Mouse (Mus musculus) liver, embryonic 13.5 days (tissue): ENCODE results near the gene Epp13. TPM values are rescaled to one million over a fixed set of nuclear protein-coding genes. Genes with fewer than 3 reads are reported as not detected.
"Not testable (repeated sequence)": the region's sequence is repeated elsewhere in the genome, so short reads cannot be mapped to it uniquely, and the experiment has no call there.

ENCODE experiments used
- ATAC-seq: fragments of 200-750 bp; cut with Nextera tagmentation; 2 replicates; pipeline ENCODE4 v1.8.0; 2017; ENCODE audit warnings: low read depth, mild to moderate bottlenecking, moderate number of reproducible peaks, moderate library complexity
- DNase-seq: peaks from one replicate; pipeline ENCODE4 v3.0.0; 2022
- H3K27ac ChIP-seq: fragments of 300-500 bp; sonication (generic); 2 replicates; pipeline ENCODE4 v1.5.1; 2015; ENCODE audit warnings: moderate library complexity, mild to moderate bottlenecking, inconsistent platforms
- H3K27me3 ChIP-seq: fragments of 300-500 bp; sonication (generic); 2 replicates; pipeline ENCODE4 v1.6.1; 2015; ENCODE audit warnings: mild to moderate bottlenecking, inconsistent platforms
- H3K36me3 ChIP-seq: fragments of 300-500 bp; sonication (generic); 2 replicates; pipeline ENCODE4 v1.6.1; 2015; ENCODE audit warnings: mild to moderate bottlenecking, inconsistent platforms
- H3K4me1 ChIP-seq: fragments of 300-500 bp; sonication (generic); replicated peaks from 2 replicates; pipeline ENCODE4 v1.6.1; 2015; ENCODE audit warnings: inconsistent platforms
- H3K4me2 ChIP-seq: fragments of 300-500 bp; sonication (generic); 2 replicates; pipeline ENCODE4 v1.6.1; 2015; ENCODE audit warnings: inconsistent platforms, mild to moderate bottlenecking, moderate library complexity
- H3K4me3 ChIP-seq: fragments of 300-500 bp; sonication (generic); replicated peaks from 2 replicates; pipeline ENCODE4 v1.5.1; 2015; ENCODE audit warnings: mild to moderate bottlenecking, inconsistent platforms
- H3K9ac ChIP-seq: fragments of 300-500 bp; sonication (generic); 2 replicates; pipeline ENCODE4 v1.6.1; 2015; ENCODE audit warnings: mild to moderate bottlenecking, inconsistent platforms
- H3K9me3 ChIP-seq: fragments of 300-500 bp; sonication (generic); replicated peaks from 2 replicates; pipeline ENCODE4 v1.6.1; 2016; ENCODE audit warnings: inconsistent platforms
- WGBS: fragments of 180-500 bp; shearing (Covaris S2); methylation state at CpG from one replicate; pipeline ENCODE4 v1.1.7; 2015; ENCODE audit not compliant: insufficient replicate concordance; 5-methylcytosine and 5-hydroxymethylcytosine counted together
- polyA plus RNA-seq: library from polyadenylated mRNA; unstranded; fragments of >200 nt; fragmentation: Nextera tagmentation; extraction: Ambion mirVana; gene quantifications from 2 replicates; pipeline ENCODE4 v1.2.1, GENCODE M21; 2015

The Epp13 gene
- polyA plus RNA-seq, 1 experiment from 2014 or later: not detected

GRCm38 (mm10) chr7:6258232-6259220 is 6.0 kb downstream of the Epp13 start:
- no peaks in the 10 kb centered on the region for H3K36me3 ChIP-seq
- no peaks in the 10 kb centered on the region for H3K4me1 ChIP-seq
- H3K9me3 ChIP-seq: no peaks in the 10 kb centered on the region
- H3K27me3 ChIP-seq: no peaks in the 10 kb centered on the region
- no peak for ATAC-seq
- WGBS: 36% methylated on average over 16 of the region's 16 CpGs
- no peak for DNase-seq
- no peak overlapping the region for H3K4me2 ChIP-seq
- no peak overlapping the region for H3K4me3 ChIP-seq
- H3K27ac ChIP-seq: no peak overlapping the region
- H3K9ac ChIP-seq: no peak overlapping the region

DNA sequence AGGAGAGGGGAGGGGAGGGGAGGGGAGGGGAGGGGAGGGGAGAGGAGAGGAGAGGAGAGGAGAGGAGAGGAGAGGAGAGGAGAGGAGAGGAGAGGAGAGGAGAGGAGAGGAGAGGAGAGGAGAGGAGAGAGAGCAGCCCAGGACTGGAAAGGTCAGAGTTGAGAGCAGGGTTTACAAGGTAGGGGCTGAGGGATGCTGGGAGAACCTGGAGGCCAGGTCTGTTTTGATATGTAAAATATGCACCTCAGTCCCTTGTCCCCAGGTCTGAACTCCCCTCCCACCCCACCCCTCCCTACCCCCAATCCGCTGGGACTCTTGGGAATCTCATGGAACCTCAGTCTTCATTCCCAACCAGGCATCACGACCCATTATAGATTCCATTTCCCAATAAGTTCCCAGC is 7.5 kb downstream of the Epp13 start:
- not testable (repeated sequence) for H3K4me3 ChIP-seq, H3K36me3 ChIP-seq, H3K27me3 ChIP-seq, H3K4me1 ChIP-seq, H3K9ac ChIP-seq, H3K9me3 ChIP-seq, DNase-seq, H3K27ac ChIP-seq, H3K4me2 ChIP-seq, ATAC-seq
- WGBS: 46% methylated on average over 2 of the region's 2 CpGs

DNA sequence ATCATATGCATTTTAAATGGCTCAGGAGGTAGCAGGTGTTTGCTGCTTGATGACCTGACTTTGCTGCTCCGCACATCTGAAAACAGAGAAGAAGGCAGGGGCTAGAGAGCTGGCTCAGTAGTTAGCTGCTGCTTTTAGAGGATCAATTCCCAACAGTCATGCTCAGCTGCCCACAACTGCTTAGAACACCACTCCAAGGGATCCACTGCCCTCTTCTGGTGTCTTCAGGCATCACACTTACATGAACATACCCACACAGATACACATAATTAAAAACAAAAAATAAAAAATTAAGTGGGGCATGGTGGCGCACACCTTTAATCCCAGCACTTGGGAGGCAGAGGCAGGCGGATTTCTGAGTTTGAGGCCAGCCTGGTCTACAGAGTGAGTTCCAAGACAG is 9.6 kb downstream of the Epp13 start:
- no peak overlapping the region for H3K4me2 ChIP-seq
- DNase-seq: no peak
- no peak for ATAC-seq
- H3K27ac ChIP-seq: no peak overlapping the region
- H3K9ac ChIP-seq: no peak overlapping the region
- H3K4me3 ChIP-seq: no peak overlapping the region
- 53% methylated on average over 3 of the region's 3 CpGs for WGBS
- H3K4me1 ChIP-seq: no peaks in the 10 kb centered on the region
- no peaks in the 10 kb centered on the region for H3K27me3 ChIP-seq
- H3K9me3 ChIP-seq: no peaks in the 10 kb centered on the region
- no peaks in the 10 kb centered on the region for H3K36me3 ChIP-seq

DNA sequence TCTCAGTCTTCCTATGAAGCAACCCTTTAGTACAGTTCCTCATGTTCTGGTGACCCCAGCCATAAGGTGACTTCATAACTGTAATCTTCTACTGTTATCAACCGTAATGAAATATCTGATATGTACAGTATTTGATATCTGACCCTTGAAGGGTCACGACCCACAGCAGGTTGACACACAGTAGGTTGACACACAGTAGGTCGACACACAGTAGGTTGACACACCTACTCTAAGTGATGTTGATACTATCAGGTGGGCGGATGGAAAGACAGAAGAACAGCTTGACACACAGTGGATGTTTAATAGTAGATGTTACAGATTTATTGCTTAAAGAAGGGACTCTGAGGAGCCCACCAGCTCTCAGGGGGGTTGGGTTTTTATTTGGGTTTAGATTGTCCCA is 10.5 kb downstream of the Epp13 start:
- DNase-seq: no peak
- Histone ChIP-seq H3K27ac (no peak overlapping the region), H3K9ac (no peak overlapping the region), H3K4me2 (no peak overlapping the region), H3K9me3 (no peaks in the 10 kb centered on the region), H3K27me3 (no peaks in the 10 kb centered on the region), H3K4me3 (no peak overlapping the region), H3K36me3 (no peaks in the 10 kb centered on the region), H3K4me1 (no peaks in the 10 kb centered on the region)
- no peak for ATAC-seq
- WGBS: 62% methylated on average over 4 of the region's 4 CpGs

DNA sequence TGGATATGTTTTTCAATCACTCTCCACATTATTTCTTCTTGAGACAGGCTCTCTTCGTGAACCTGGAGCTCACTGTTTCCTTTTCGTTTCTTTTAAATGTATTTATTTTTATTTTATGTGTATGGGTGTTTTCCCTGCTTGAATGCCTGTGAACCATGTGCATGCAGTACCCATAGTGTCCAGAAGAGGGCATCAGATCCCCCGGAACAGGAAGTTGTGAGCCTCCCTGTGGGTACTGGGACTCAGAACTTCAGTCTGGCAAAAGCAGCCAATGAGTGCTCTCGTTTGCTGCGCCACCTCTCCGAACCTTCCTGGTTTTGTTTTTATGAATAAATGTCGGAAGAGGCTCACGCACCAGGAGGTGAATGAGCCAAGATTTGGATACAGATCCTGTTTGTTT is 13.2 kb downstream of the Epp13 start:
- Histone ChIP-seq H3K9me3 (no peaks in the 10 kb centered on the region), H3K4me3 (no peak overlapping the region), H3K4me1 (no peaks in the 10 kb centered on the region), H3K9ac (no peak overlapping the region), H3K27ac (no peak overlapping the region), H3K4me2 (no peak overlapping the region), H3K27me3 (no peaks in the 10 kb centered on the region), H3K36me3 (no peaks in the 10 kb centered on the region)
- ATAC-seq: no peak; the same call in 1 of the 2 replicates
- peak; percentile 53 for DNase-seq
- WGBS: 40% methylated on average over 8 of the region's 8 CpGs

DNA sequence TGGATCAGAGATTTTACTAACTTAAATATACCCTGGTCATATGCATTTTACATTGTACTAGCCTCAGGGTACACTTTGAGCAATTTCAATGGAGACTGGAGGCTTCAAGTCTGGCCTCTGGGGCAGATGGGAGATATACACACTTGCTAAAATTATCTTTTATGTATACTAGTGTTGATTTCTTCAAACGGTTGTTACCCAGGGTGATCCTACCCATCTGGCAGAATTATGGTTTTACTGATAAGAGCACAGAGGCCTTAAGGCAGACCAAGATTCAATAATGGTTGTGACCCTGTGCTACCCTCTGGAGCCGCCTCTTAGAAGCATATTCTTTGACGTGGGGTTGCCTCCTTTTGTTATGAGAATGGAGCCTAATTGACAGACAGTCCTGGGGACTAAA is 25.4 kb downstream of the Epp13 start:
- H3K27me3 ChIP-seq: no peaks in the 10 kb centered on the region
- no peaks in the 10 kb centered on the region for H3K9me3 ChIP-seq
- peak; percentile 29 for DNase-seq
- no peak overlapping the region for H3K4me3 ChIP-seq
- H3K4me2 ChIP-seq: no peak overlapping the region
- H3K36me3 ChIP-seq: no peaks in the 10 kb centered on the region
- peak overlapping the region; percentile 41; the same call in 1 of the 2 replicates for H3K27ac ChIP-seq
- WGBS: 9% methylated on average over 3 of the region's 3 CpGs
- no peak overlapping the region for H3K9ac ChIP-seq
- ATAC-seq: peak; percentile 86
- H3K4me1 ChIP-seq: peaks cover 24% of the 10 kb centered on the region

GRCm38 (mm10) chr7:6282749-6283148 is 30.2 kb downstream of the Epp13 start:
- H3K9me3 ChIP-seq: no peaks in the 10 kb centered on the region
- peak overlapping the region; percentile 63 for H3K4me3 ChIP-seq
- no peaks in the 10 kb centered on the region for H3K36me3 ChIP-seq
- DNase-seq (peak; percentile 68), ATAC-seq (no peak)
- peak overlapping the region; percentile 64 for H3K4me2 ChIP-seq
- H3K27me3 ChIP-seq: no peaks in the 10 kb centered on the region
- peak overlapping the region; percentile 68 for H3K9ac ChIP-seq
- H3K4me1 ChIP-seq: peaks cover 47% of the 10 kb centered on the region
- 0% methylated on average over 1 of the region's 1 CpGs for WGBS
- H3K27ac ChIP-seq: peak overlapping the region; percentile 30; the same call in 1 of the 2 replicates

DNA sequence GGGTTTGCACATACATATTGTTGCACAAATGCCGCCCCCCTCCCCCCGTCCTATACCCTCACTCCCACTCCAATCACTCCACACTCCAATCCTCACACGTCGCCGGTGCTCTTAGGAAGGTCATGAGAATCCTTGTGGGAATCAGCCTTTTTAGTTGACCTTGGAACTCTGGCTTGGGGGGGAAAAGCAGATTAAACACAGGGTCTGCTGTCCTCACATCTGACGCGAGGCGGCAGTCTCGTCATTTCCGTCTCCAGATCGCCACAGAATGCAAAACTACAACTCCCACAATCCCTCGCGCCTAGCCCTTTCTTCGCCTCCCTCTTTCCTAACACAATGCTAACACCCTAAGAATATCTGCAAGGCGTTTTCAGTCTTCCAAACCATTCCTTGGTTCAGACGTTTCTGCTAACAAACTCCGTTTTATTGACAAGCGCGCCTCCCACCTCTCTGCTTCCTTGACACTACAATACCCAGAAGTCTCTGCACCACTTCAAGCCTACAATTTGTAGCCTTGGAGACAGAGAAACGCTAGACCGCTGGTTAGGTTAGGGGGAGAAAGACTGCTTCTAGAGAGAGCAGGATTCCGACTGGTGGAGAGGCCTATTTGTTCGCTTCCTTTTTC is 31.1 kb downstream of the Epp13 start:
- Histone ChIP-seq H3K4me1 (peaks cover 47% of the 10 kb centered on the region), H3K27ac (peak overlapping the region; percentile 30), H3K4me3 (peak overlapping the region; percentile 63), H3K27me3 (no peaks in the 10 kb centered on the region), H3K4me2 (peak overlapping the region; percentile 64), H3K36me3 (no peaks in the 10 kb centered on the region), H3K9ac (peak overlapping the region; percentile 68), H3K9me3 (no peaks in the 10 kb centered on the region)
- WGBS: under 1% methylated on average over 23 of the region's 23 CpGs
- DNase-seq: peak; percentile 74
- peak; percentile 43 for ATAC-seq

- Histone ChIP-seq H3K27ac (no peak overlapping the region), H3K4me2 (0 out of 2 replicates have a peak overlapping the region, but pooled peaks have one; percentile 64), H3K36me3 (no peaks in the 10 kb centered on the region; the same call in 1 of the 2 replicates), H3K9me3 (no peaks in the 10 kb centered on the region), H3K9ac (no peak overlapping the region), H3K27me3 (no peaks in the 10 kb centered on the region), H3K4me1 (peaks cover 48% of the 10 kb centered on the region), H3K4me3 (no peak overlapping the region)
- WGBS: 84% methylated on average over 4 of the region's 4 CpGs
- no peak for ATAC-seq
- no peak for DNase-seq
Observed at GRCm38 (mm10) chr7:6284442-6285012, 32.0 kb downstream of the Epp13 start.

GRCm38 (mm10) chr7:6285366-6285765 is 32.9 kb downstream of the Epp13 start:
- Histone ChIP-seq H3K4me2 (peak overlapping the region; percentile 82), H3K4me1 (peaks cover 48% of the 10 kb centered on the region), H3K27ac (peak overlapping the region; percentile 70; the same call in 1 of the 2 replicates), H3K9me3 (no peaks in the 10 kb centered on the region), H3K4me3 (peak overlapping the region; percentile 71), H3K36me3 (peaks cover 3% of the 10 kb centered on the region; the same call in 1 of the 2 replicates), H3K27me3 (no peaks in the 10 kb centered on the region), H3K9ac (peak overlapping the region; percentile 75)
- no peak for ATAC-seq
- WGBS: 65% methylated on average over 6 of the region's 6 CpGs
- DNase-seq: no peak
